Mouse (Mus musculus) midbrain, embryonic 16.5 days (tissue): ENCODE measurements around the gene Cnot9. TPM values are rescaled to one million over a fixed set of nuclear protein-coding genes. Genes with fewer than 3 reads are reported as not detected.

Experiments used
- polyA plus RNA-seq: library from polyadenylated mRNA; unstranded; fragments of >200 nt; fragmentation: Nextera tagmentation; extraction: Ambion mirVana; gene quantifications from 2 replicates; pipeline ENCODE4 v1.2.1, GENCODE M21; 2015

Gene Cnot9
- polyA plus RNA-seq, 1 experiment from 2014 or later: 48.9 TPM

Other genes starting within 250 kb of the Cnot9 start
- gene Gpbar1, start 227.5 kb upstream of the Cnot9 start, polyA plus RNA-seq: 0.20 and 0.34 TPM in 2 replicates
- gene Aamp, start 221.3 kb upstream of the Cnot9 start, polyA plus RNA-seq: 205 and 212 TPM in 2 replicates
- gene Pnkd, start 221.1 kb upstream of the Cnot9 start, polyA plus RNA-seq: 117 and 125 TPM in 2 replicates
- 6.2 and 8.4 TPM in 2 replicates for gene Tmbim1, start 200.4 kb upstream of the Cnot9 start, polyA plus RNA-seq
- gene Catip, start 143.9 kb upstream of the Cnot9 start, polyA plus RNA-seq: 2.0 and 2.5 TPM in 2 replicates
- 1.2 and 2.4 TPM in 2 replicates for gene Slc11a1, start 130.9 kb upstream of the Cnot9 start, polyA plus RNA-seq
- 12.5 and 13.7 TPM in 2 replicates for gene Ctdsp1, start 114.5 kb upstream of the Cnot9 start, polyA plus RNA-seq
- gene Vil1, start 96.7 kb upstream of the Cnot9 start, polyA plus RNA-seq: 0.24 and 0.35 TPM in 2 replicates
- gene Plcd4, start 36.8 kb downstream of the Cnot9 start, polyA plus RNA-seq: 7.4 and 7.5 TPM in 2 replicates
- gene Usp37, start 38.2 kb downstream of the Cnot9 start, polyA plus RNA-seq: 27.3 and 28.1 TPM in 2 replicates
- gene Zfp142, start 82.2 kb downstream of the Cnot9 start, polyA plus RNA-seq: 7.6 and 8.8 TPM in 2 replicates
- 23.1 and 23.2 TPM in 2 replicates for gene Bcs1l, start 82.2 kb downstream of the Cnot9 start, polyA plus RNA-seq
- gene Rnf25, start 95.3 kb downstream of the Cnot9 start, polyA plus RNA-seq: 45.1 and 48.5 TPM in 2 replicates
- 19.1 and 25.3 TPM in 2 replicates for gene Stk36, start 95.4 kb downstream of the Cnot9 start, polyA plus RNA-seq
- gene Ttll4, start 155.7 kb downstream of the Cnot9 start, polyA plus RNA-seq: 9.9 and 15.5 TPM in 2 replicates
- gene Cyp27a1, start 207.5 kb downstream of the Cnot9 start, polyA plus RNA-seq: 1.8 and 2.8 TPM in 2 replicates
- not detected in 2 replicates for gene Prkag3, start 243.2 kb downstream of the Cnot9 start, polyA plus RNA-seq